Mouse (Mus musculus): ENCODE data around the gene Slc44a3. TPM values are rescaled to one million over a fixed set of nuclear protein-coding genes. Genes with fewer than 3 reads are reported as not detected.
"Not testable (repeated sequence)": the region's sequence is repeated elsewhere in the genome, so short reads cannot be mapped to it uniquely, and the experiment has no call there.

Gene Slc44a3
- polyA plus RNA-seq, 1 experiment = 2.3 TPM

DNA sequence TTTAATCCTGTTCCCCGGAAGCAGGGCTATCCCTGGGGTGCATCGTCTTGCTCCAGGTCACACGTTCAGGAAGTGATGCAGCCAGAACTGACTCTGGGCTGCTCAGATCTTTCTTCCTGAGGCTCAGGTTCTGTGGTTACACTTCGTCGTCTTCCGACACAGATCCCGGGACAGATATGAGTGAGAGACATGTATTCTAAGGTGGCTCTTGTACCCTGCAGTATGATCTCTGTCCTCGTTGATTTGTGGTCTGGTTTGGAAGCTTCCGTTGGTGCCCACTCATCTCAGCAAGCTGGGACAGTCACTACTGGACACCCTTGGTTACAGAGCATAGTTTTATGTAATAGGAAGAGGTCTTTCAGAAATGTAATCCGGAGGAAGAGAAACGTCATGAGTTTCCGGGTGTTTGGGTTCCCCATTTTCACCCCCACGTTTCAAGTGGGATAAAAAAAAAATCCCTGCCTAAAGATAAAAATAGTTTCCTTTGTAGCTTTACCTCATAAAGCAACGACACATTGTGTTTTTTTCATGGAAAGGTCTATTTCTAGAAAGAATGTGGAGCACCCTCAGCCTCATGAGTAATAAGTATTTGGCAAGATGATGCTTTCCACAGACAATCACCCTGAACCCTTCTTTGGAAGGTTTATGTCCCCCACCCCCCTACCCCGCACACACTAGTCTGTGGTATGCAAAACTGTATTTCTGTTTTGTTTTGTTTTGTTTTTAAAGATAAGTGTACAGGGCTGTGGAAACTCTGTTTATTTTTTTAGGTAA lies 15.8 kb upstream of the Slc44a3 start:
- TF ChIP-seq CEBPB (IDR thresholded peaks at IDR 0.05; ENCODE audit: insufficient read depth, poor library complexity, severe bottlenecking) (no peak), TCF3 (IDR thresholded peaks at IDR 0.05; ENCODE audit: insufficient read length, low read depth) (no peak)
- Histone ChIP-seq H3K36me3 (ENCODE audit: control insufficient read depth, insufficient read depth) (no peaks in the 10 kb centered on the region), H3ac (ENCODE audit: control insufficient read depth, insufficient read length) (no peak overlapping the region), H3K27me3 (ENCODE audit: control insufficient read depth, insufficient read depth, insufficient read length) (no peaks in the 10 kb centered on the region), H3K4me3 (no peak overlapping the region), H3K4me2 (ENCODE audit: low read depth) (peak overlapping the region; percentile 65), H3K79me2 (ENCODE audit: control insufficient read depth, insufficient read depth) (no peaks in the 10 kb centered on the region)

DNA sequence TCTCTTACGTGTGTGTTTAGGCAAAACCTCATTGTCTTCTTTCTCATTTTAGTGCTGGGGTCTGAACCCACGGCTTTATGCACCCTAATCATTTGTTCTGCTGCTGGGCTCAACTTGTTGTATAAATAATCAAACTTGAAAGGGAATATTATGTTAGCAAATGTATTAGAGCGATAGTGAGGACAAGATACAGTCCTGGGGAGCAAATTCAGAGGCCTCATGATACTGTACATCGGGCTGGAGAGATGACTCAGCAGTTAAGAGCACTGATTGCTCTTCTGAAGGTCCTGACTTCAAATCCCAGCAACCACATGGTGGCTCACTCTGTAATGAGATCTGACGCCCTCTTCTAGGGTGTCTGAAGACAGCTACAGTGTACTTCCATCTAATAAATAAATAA lies 8.4 kb upstream of the Slc44a3 start:
- Histone ChIP-seq H3ac (ENCODE audit: control insufficient read depth, insufficient read length) (no peak overlapping the region), H3K79me2 (ENCODE audit: control insufficient read depth, insufficient read depth) (no peaks in the 10 kb centered on the region), H3K4me3 (no peak overlapping the region), H3K27me3 (ENCODE audit: control insufficient read depth, insufficient read depth, insufficient read length) (no peaks in the 10 kb centered on the region), H3K36me3 (ENCODE audit: control insufficient read depth, insufficient read depth) (no peaks in the 10 kb centered on the region), H3K4me2 (ENCODE audit: low read depth) (peak overlapping the region; percentile 32)
- no peak for TF ChIP-seq TCF3 (IDR thresholded peaks at IDR 0.05; ENCODE audit: insufficient read length, low read depth)
- TF ChIP-seq REST (IDR thresholded peaks at IDR 0.05; ENCODE audit: insufficient read depth, insufficient read length) = no peak
- TF ChIP-seq TCF12 (IDR thresholded peaks at IDR 0.05; ENCODE audit: insufficient read depth, poor library complexity, severe bottlenecking) = no peak
- TF ChIP-seq USF1 (IDR thresholded peaks at IDR 0.05; ENCODE audit: low read depth) = no peak
- no peak for TF ChIP-seq MYOG (IDR thresholded peaks at IDR 0.05; ENCODE audit: control insufficient read depth in 1 of 3, insufficient read depth in 1 of 3, insufficient read length in 2 of 3, low read depth in 2 of 3)
- no peak for TF ChIP-seq CEBPB (IDR thresholded peaks at IDR 0.05; ENCODE audit: insufficient read depth, poor library complexity, severe bottlenecking)
- no peak for TF ChIP-seq MAX (IDR thresholded peaks at IDR 0.05; ENCODE audit: low read depth)
- no peak for TF ChIP-seq POLR2A (IDR thresholded peaks at IDR 0.05; ENCODE audit: insufficient read length, low read depth)
- TF ChIP-seq E2F4 (IDR thresholded peaks at IDR 0.05; ENCODE audit: insufficient read depth) = no peak
- TF ChIP-seq MYOD1 (IDR thresholded peaks at IDR 0.05; ENCODE audit: control insufficient read depth in 1 of 3, insufficient read length in 2 of 3, low read depth in 2 of 3) = no peak
- TF ChIP-seq POLR2AphosphoS2 (IDR thresholded peaks at IDR 0.05; ENCODE audit: insufficient read length, low read depth) = no peak
- no peak for TF ChIP-seq SRF (IDR thresholded peaks at IDR 0.05; ENCODE audit: control insufficient read depth, insufficient read length, low read depth)

DNA sequence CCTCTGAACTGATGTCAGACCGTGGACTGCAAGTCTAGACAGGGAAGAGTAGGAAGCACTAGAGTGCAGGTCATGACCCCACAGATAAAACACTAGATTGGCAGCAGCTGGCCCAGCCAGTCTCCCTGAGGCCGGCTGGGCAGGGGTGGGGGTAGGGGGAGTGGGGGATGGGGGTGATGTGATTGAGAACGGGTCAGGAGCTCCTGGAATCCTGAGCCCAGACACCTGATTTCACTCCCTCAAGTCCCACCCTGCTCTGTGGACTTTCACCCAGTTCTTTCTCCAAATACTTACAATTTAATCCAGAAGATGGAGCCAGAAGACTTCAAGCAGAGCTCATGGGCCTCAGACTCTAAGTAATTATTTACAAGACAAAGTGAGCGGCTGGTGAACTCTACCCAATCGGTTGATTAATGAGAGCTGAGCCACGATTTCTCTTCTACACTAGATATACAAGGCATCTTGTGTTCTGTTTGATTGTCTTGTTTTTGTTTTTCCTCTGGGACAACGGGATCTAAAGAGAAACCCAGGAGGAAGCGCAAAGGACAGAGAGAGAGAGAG lies 7.7 kb upstream of the Slc44a3 start:
- H3K4me2 ChIP-seq (ENCODE audit: low read depth) = peak overlapping the region; percentile 32

GRCm38 (mm10) chr3:121538847-121539246 lies 6.6 kb upstream of the Slc44a3 start:
- not testable (repeated sequence) for H3ac ChIP-seq (ENCODE audit: control insufficient read depth, insufficient read length); H3K4me2 ChIP-seq (ENCODE audit: low read depth); H3K27me3 ChIP-seq (ENCODE audit: control insufficient read depth, insufficient read depth, insufficient read length); H3K4me3 ChIP-seq; H3K79me2 ChIP-seq (ENCODE audit: control insufficient read depth, insufficient read depth); H3K36me3 ChIP-seq (ENCODE audit: control insufficient read depth, insufficient read depth)

More for the DNA sequence above, 7.7 kb upstream of the Slc44a3 start:
- H3K36me3 ChIP-seq (ENCODE audit: control insufficient read depth, insufficient read depth) = no peaks in the 10 kb centered on the region
- H3K79me2 ChIP-seq (ENCODE audit: control insufficient read depth, insufficient read depth) = no peaks in the 10 kb centered on the region
- TF ChIP-seq POLR2A (IDR thresholded peaks at IDR 0.05; ENCODE audit: insufficient read length, low read depth) (no peak), MYOD1 (IDR thresholded peaks at IDR 0.05; ENCODE audit: control insufficient read depth in 1 of 3, insufficient read length in 2 of 3, low read depth in 2 of 3) (peak in 1 of 3 experiments; percentile 22), CEBPB (IDR thresholded peaks at IDR 0.05; ENCODE audit: insufficient read depth, poor library complexity, severe bottlenecking) (no peak)
- H3ac ChIP-seq (ENCODE audit: control insufficient read depth, insufficient read length) = no peak overlapping the region
- H3K4me3 ChIP-seq = no peak overlapping the region
- no peaks in the 10 kb centered on the region for H3K27me3 ChIP-seq (ENCODE audit: control insufficient read depth, insufficient read depth, insufficient read length)

DNA sequence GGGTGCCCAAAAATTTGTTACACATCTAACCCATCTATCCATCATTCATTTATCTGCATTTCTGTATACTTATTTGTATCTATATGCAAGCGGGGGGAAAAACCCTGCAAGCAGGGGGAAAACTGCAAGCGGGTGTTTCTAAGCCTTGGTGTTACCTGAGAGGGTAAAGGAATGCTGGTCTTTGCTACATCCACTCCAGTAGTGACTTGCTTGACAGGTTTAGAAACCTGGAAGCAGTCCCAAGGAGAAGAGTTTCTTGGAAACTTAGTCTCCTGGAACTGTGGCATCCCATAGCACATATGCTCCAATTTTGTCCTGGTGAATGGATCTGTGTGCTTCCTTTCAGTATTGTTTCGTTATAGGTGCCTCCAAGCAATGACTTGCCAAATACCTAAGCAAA lies 5.8 kb upstream of the Slc44a3 start:
- Histone ChIP-seq H3K27me3 (ENCODE audit: control insufficient read depth, insufficient read depth, insufficient read length) (no peaks in the 10 kb centered on the region), H3K4me2 (ENCODE audit: low read depth) (no peak overlapping the region), H3K79me2 (ENCODE audit: control insufficient read depth, insufficient read depth) (no peaks in the 10 kb centered on the region), H3K4me3 (no peak overlapping the region), H3ac (ENCODE audit: control insufficient read depth, insufficient read length) (no peak overlapping the region), H3K36me3 (ENCODE audit: control insufficient read depth, insufficient read depth) (no peaks in the 10 kb centered on the region)
- TF ChIP-seq SRF (IDR thresholded peaks at IDR 0.05; ENCODE audit: control insufficient read depth, insufficient read length, low read depth) (no peak), CEBPB (IDR thresholded peaks at IDR 0.05; ENCODE audit: insufficient read depth, poor library complexity, severe bottlenecking) (no peak), USF1 (IDR thresholded peaks at IDR 0.05; ENCODE audit: low read depth) (no peak), MAX (IDR thresholded peaks at IDR 0.05; ENCODE audit: low read depth) (no peak), POLR2A (IDR thresholded peaks at IDR 0.05; ENCODE audit: insufficient read length, low read depth) (no peak), MYOG (IDR thresholded peaks at IDR 0.05; ENCODE audit: control insufficient read depth in 1 of 3, insufficient read depth in 1 of 3, insufficient read length in 2 of 3, low read depth in 2 of 3) (no peak), MYOD1 (IDR thresholded peaks at IDR 0.05; ENCODE audit: control insufficient read depth in 1 of 3, insufficient read length in 2 of 3, low read depth in 2 of 3) (no peak), TCF12 (IDR thresholded peaks at IDR 0.05; ENCODE audit: insufficient read depth, poor library complexity, severe bottlenecking) (no peak), TCF3 (IDR thresholded peaks at IDR 0.05; ENCODE audit: insufficient read length, low read depth) (no peak), POLR2AphosphoS2 (IDR thresholded peaks at IDR 0.05; ENCODE audit: insufficient read length, low read depth) (no peak), E2F4 (IDR thresholded peaks at IDR 0.05; ENCODE audit: insufficient read depth) (no peak), REST (IDR thresholded peaks at IDR 0.05; ENCODE audit: insufficient read depth, insufficient read length) (no peak)

All from myocyte (in vitro differentiated cells).